Mouse (Mus musculus) C2C12 (cell line): Measurements from ENCODE around the gene Gm9922.

Experiments
- CEBPB ChIP-seq: IDR thresholded peaks from one replicate; pipeline ENCODE4 v1.6.1; 2011; ENCODE audit warnings: low read depth, mild to moderate bottlenecking, control low read depth, moderate library complexity
- CTCF ChIP-seq: IDR thresholded peaks from one replicate; pipeline ENCODE4 v1.5.1; 2011; ENCODE audit not compliant: control insufficient read depth, insufficient read depth, insufficient read length
- FOSL1 ChIP-seq: IDR thresholded peaks from one replicate; pipeline ENCODE4 v1.8.0; 2011; ENCODE audit warnings: mild to moderate bottlenecking, low read length; ENCODE audit not compliant: poor library complexity, insufficient read depth, severe bottlenecking
- MAX ChIP-seq: IDR thresholded peaks from one replicate; pipeline ENCODE4 v1.6.1; 2011; ENCODE audit warnings: mild to moderate bottlenecking, control low read depth
- USF1 ChIP-seq: IDR thresholded peaks from one replicate; pipeline ENCODE4 v1.6.1; 2011; ENCODE audit warnings: low read depth, mild to moderate bottlenecking, control low read depth, moderate library complexity

DNA sequence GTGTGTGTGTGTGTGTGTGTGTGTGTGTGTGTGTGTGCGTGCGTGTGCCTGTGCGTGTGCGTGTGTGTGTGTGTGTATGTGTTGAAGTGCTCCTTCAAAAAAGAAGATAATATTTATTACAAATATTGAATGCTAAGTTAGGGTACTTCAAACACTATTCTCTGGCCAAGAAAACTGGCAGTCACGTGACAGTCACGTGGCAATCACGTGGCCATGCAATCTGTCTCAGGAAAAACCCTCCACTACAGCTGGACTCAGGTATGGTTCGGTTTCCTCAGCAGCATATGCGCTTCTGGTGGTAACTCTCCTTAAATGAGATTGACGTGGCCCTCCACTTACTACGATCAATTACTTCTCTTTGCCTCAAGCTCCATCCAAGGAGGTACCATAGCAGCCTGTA is 18.2 kb upstream of the Gm9922 start:
- TF ChIP-seq CTCF (no peak), CEBPB (no peak), USF1 (peak; percentile 54), FOSL1 (no peak), MAX (no peak)
